Mouse (Mus musculus) adrenal gland, adult 2 months (tissue): ENCODE results near the gene Polr2g. TPM values are rescaled to one million over a fixed set of nuclear protein-coding genes. Genes with fewer than 3 reads are reported as not detected.
A peak's percentile ranks its signal among the peaks of the same experiment; 100 is the strongest.
"Not testable (repeated sequence)": the region's sequence is repeated elsewhere in the genome, so short reads cannot be mapped to it uniquely, and the experiment has no call there.

Source experiments
- DNase-seq: peaks from one replicate; pipeline ENCODE4 v3.0.0; 2021
- long read RNA-seq: library from polyadenylated mRNA; stranded (forward); transcript quantifications from one replicate; pipeline ENCODE4 v2.0.0, GENCODE M21; 2021
- polyA plus RNA-seq: library from polyadenylated mRNA; depleted of rRNA; stranded (reverse); fragments of >200 nt; gene quantifications from 2 replicates; pipeline ENCODE4 v1.2.3, GENCODE M21; 2012; rRNA removed
- total RNA-seq, 2 experiments: library from RNA; stranded (reverse); gene quantifications; 2 replicates each; pipeline ENCODE4 v1.2.3; 2021

Gene Polr2g
- total RNA-seq (100 to 1,000 TPM in 1 of 2 experiments, 10 to 100 TPM in 1; 71.9 to 103 TPM), polyA plus RNA-seq (24.0 and 25.9 TPM in 2 replicates)
- long read RNA-seq, transcript Polr2g-202 (7 exons, 833 nt), result minor isoform, 5 of 59 reads
- long read RNA-seq, transcript Polr2g-201 (8 exons, 890 nt), result major isoform, 49 of 59 reads
- long read RNA-seq, partial matches to known transcripts, result 4 of 59 reads
- long read RNA-seq, other reads (novel, unspliced or antisense), result 0 of 59 reads

- DNase-seq, result peak; percentile 94
These were observed at the start of gene Polr2g for GRCm38 (mm10) chr19:8798264-8798946. Gene Polr2g, minus strand, starts transcription at chr19:8798577.

- DNase-seq, result peak; percentile 76
These were observed 46.2 kb upstream of the Polr2g start for GRCm38 (mm10) chr19:8844371-8845129.

GRCm38 (mm10) chr19:8842961-8843360 is 44.6 kb upstream of the Polr2g start:
- no peak for DNase-seq

- DNase-seq, result no peak
These were observed 42.6 kb upstream of the Polr2g start for GRCm38 (mm10) chr19:8841012-8841411.

- DNase-seq, result peak; percentile 90
These were observed 41.8 kb upstream of the Polr2g start for GRCm38 (mm10) chr19:8839908-8840791.

DNA sequence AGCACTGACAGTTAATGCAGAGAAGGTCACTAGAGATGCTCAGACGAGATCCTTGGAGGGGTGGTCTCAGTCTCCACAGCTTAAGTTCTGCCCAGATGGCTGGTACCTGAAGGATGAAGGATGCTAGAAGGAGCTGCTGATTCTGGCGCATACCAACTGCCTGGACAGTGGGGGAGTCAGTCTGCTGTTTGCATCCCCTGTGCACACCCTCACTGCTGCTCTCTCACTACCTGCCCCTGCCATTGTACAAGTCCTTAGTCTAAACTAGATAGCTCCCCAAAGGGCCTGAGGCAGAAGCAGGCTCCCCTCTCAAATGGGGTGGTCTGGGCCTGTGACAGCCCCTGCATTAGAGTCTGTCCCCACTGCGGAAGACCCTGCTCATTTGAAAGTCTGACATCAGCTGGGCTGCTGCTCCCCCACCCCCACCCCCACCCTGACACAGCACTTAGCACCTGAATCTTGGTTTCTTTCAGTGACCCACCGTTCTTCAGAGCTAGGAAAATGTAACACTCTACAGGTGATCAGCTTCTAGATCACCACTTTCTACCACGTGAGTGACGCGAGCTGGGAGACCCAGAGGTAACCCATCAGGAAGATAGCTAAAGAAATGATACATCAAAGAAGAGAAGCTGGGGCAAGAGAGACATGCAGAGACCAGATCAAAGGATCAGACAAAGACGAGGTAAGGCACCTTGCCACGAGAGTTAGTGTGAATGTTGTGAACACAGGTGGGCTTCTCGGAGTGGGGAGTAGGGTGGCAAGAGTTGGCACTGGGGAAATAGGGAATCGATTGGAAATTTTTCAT is 40.9 kb upstream of the Polr2g start, which contains the start of gene Gng3:
Gene Gng3, minus strand, starts transcription at position 92 of the 805 bp plus-strand sequence.
- no peak for DNase-seq

DNA sequence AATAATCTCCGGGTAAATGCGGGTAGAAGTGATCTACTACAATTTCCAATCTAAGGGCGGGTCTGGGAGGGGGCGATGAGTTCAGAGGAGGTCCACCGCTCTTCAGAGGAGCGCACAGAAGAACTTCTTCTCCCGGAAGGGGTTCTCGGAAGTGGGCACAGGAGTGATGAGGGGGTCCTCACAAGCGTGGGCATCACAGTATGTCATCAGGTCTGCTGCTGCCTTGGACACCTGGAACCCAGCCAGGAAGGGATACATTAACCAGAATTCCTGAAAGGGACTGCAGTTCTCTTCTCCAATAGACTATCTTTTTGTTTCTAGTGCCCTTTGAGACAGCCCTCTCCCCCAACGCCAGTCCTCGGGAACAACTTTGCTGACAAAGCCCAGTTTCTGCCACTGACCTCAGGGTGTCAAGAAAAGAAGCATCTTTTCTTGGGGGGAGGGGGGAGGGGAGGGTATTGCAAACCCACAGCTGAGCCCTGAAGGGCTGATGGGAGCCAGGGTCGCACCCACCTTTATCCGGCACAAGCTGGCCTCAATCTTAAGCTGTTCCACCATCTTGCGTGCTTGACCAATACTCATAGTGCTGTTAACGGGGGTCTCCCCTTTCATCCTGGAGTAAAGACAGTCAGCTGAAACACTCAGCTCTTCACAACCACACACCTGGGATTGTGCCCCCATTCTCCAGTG is 39.8 kb upstream of the Polr2g start:
- peak; percentile 56 for DNase-seq

- DNase-seq, result peak; percentile 90
These were observed 38.9 kb upstream of the Polr2g start, which contains the start of gene Bscl2 for GRCm38 (mm10) chr19:8837251-8837791. Gene Bscl2, plus strand, starts transcription at chr19:8837467.

- DNase-seq, result not testable (repeated sequence)
These were observed 38.0 kb upstream of the Polr2g start for GRCm38 (mm10) chr19:8836327-8836726.

- DNase-seq, result no peak
These were observed 34.6 kb upstream of the Polr2g start for GRCm38 (mm10) chr19:8832971-8833370.

DNA sequence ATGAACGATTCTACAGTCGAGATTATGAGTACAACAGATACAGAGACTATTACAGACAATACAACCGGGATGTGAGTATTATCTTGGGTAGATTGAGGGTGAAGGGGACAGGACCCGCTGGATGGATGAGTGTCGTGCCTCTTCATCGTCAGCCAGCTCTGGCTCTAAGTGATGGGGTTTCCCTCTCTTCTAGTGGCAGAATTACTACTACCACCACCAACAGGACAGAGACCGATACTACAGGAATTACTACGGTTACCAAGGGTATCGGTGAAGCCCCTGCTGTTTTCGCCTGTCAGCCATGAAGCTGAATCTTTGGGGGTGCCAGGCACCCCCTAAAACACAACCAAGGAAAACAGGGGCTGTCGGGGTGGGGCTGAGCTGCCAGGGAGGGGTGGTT is 32.9 kb upstream of the Polr2g start:
- DNase-seq, result no peak

GRCm38 (mm10) chr19:8830664-8831063 is 32.3 kb upstream of the Polr2g start:
- DNase-seq, result no peak

- no peak for DNase-seq
These were observed 31.3 kb upstream of the Polr2g start, which contains the start of gene AC129217.1 for GRCm38 (mm10) chr19:8829660-8830059. Gene AC129217.1, plus strand, starts transcription at chr19:8829773.

GRCm38 (mm10) chr19:8822696-8823095 is 24.3 kb upstream of the Polr2g start:
- no peak for DNase-seq

DNA sequence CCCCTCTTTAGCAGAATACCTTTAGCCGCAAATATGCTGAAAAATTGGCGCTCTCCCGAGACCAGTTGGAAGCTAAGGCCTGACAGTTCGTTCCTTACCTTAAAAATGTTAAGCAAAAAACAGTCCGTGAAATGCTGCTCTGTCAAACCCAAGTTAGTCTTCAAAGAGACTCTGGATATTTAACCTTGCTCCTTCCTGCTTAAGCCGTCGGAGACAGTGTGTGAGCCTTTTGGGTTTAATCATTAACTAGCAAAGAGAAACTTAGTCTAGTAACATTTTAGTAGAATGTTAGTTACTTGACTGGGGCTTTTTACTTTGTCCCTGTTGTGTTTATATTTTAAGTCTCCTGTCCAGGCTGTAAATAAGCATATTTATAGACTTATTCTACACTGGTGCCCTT is 22.8 kb upstream of the Polr2g start:
- no peak for DNase-seq

- DNase-seq, result no peak
These were observed 22.1 kb upstream of the Polr2g start for GRCm38 (mm10) chr19:8820424-8820956.

DNA sequence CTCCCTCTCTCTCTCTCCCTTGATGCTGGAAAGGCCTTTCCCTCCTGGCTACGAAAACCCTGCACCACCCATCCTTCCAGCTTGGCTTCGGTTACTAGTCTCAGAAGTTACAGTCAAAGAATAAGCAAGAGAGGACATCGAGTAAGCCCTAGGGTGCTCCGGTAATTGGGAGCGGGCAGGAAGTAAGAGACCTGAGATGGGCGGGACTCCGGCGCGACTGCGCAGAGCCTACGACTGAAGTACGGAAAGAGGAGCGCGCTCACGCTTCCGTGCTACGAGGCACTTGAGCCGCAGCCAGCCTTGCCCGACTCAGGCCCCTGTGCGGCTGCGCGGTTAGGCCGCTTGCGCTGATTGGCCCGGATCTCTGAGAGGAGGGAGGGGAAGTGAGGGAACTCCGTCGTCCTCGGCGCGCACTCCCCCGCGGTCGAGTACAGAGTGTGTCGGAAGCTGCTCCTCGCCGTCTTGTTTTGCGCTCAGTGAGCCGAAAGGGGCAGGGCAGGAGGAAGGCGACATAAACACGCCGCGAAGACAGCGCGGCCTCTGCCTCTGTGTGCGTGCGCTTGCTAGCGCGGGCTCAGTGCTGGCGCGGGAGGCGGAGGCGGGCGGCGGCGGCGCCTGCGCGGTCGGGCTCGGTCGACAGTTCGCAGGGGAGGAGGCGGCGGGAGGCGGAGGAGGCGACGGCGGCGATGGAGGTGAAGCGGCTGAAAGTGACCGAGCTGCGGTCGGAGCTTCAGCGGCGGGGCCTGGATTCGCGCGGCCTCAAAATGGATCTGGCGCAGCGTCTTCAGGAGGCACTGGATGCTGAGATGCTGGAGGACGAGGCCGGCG is 21.4 kb upstream of the Polr2g start, which contains the start of gene Hnrnpul2:
Gene Hnrnpul2, plus strand, starts transcription at position 415 of the 828 bp plus-strand sequence.
- DNase-seq, result peak; percentile 99

GRCm38 (mm10) chr19:8818801-8819595 is 20.6 kb upstream of the Polr2g start, which contains the start of gene Ttc9c:
Gene Ttc9c, minus strand, starts transcription at chr19:8819333.
- peak; percentile 98 for DNase-seq
